Mouse (Mus musculus): ENCODE results near the gene Fam166a.

GRCm38 (mm10) chr2:25237522-25237921, 19.0 kb downstream of the Fam166a start:
- TF ChIP-seq ZC3H11A (IDR thresholded peaks at IDR 0.05; ENCODE audit: borderline replicate concordance, low read depth, low read length) (no peak), ZNF384 (IDR thresholded peaks at IDR 0.05; ENCODE audit: low read depth, low read length) (no peak), CHD2 (IDR thresholded peaks at IDR 0.05; ENCODE audit: low read depth, low read length) (no peak), MAFK (IDR thresholded peaks at IDR 0.05; ENCODE audit: insufficient read depth, low read depth, low read length) (no peak), HCFC1 (IDR thresholded peaks at IDR 0.05; ENCODE audit: borderline replicate concordance, insufficient read depth, low read length) (no peak)

Data from ES-E14 (cell line).